Comparison of ENCODE assay signal across 12 mouse cellular contexts in genomic region chr9:20713478-20713987, GRCm38 (mm10). TPM values are rescaled to one million over a fixed set of nuclear protein-coding genes. Genes with fewer than 3 reads are reported as not detected.
DNase-seq lines count a peak whose midpoint lies in the region; ATAC-seq lines count a peak whose summit lies in the region.
"Had no signal": no experiment of that assay in that cellular context is flagged by ENCODE, and none has a peak within 500 bp of the region (broad histone marks: within the 10 kb centered on the region; RNA-seq: fewer than 3 reads in every experiment).

No protein-coding gene starts in this region.

- peaks cover 8% of the 10 kb centered on the region for H3K4me1 ChIP-seq in hindbrain, embryonic 16.5 days (ENCODE audit: control insufficient read depth, insufficient read depth, low read depth, low read length)
- H3K4me1 ChIP-seq: liver, embryonic 13.5 days had no signal

- H3K4me2 ChIP-seq in hindbrain, embryonic 16.5 days (ENCODE audit: low read length): no peak overlapping the region
- H3K4me2 ChIP-seq: liver, embryonic 13.5 days had no signal

- DNase-seq in cerebellum, postnatal 14 days: peak; percentile 35 to 57
- DNase-seq in cerebellum, adult 8-10 months: no peak
- peak; percentile 52 for DNase-seq in right cerebral cortex, adult 18-20 months
- no peak for DNase-seq in right cerebral cortex, postnatal 4 days
- peak; percentile 65 for DNase-seq in retina, embryonic 14.5 days (ENCODE audit: low spot score)
- DNase-seq in lung, postnatal 4 days: no peak
- DNase-seq in thymus, postnatal 0 days (ENCODE audit: low spot score): no peak
- DNase-seq: cerebellum, adult 2 months; liver, embryonic 13.5 days had no signal

- H3K27ac ChIP-seq in hindbrain, embryonic 16.5 days (ENCODE audit: low read depth, low read length): peak overlapping the region; percentile 25
- H3K27ac ChIP-seq: liver, embryonic 13.5 days had no signal

- peak overlapping the region; percentile 12 for H3K9ac ChIP-seq in hindbrain, embryonic 16.5 days (ENCODE audit: low read depth, low read length)
- H3K9ac ChIP-seq: liver, embryonic 13.5 days had no signal

- peaks cover 4% of the 10 kb centered on the region; the same call in 1 of the 2 replicates for H3K36me3 ChIP-seq in hindbrain, embryonic 16.5 days (ENCODE audit: control insufficient read depth, insufficient read depth, low read length)
- H3K36me3 ChIP-seq: G1E; liver, embryonic 13.5 days had no signal

- 12% methylated on average over 10 of the region's 11 CpGs for WGBS in hindbrain, embryonic 16.5 days

- no peaks in the 10 kb centered on the region for H3K9me3 ChIP-seq in hindbrain, embryonic 16.5 days (ENCODE audit: control insufficient read depth, low read length)
- H3K9me3 ChIP-seq: G1E; liver, embryonic 13.5 days had no signal

- H3K4me3 ChIP-seq in hindbrain, embryonic 16.5 days (ENCODE audit: low read length): no peak overlapping the region
- H3K4me3 ChIP-seq: liver, embryonic 13.5 days had no signal

- no peaks in the 10 kb centered on the region for H3K27me3 ChIP-seq in hindbrain, embryonic 16.5 days (replicated peaks; ENCODE audit: control insufficient read depth, insufficient read depth, low read length)
- H3K27me3 ChIP-seq: liver, embryonic 13.5 days had no signal

- peak; percentile 77 for ATAC-seq in hindbrain, embryonic 16.5 days
- ATAC-seq: intestine, embryonic 16.5 days had no signal

RNA-seq across cellular contexts. Expression of gene Olfm2, which starts 32.6 kb away (rescaled TPM):
- polyA plus RNA-seq in hindbrain, embryonic 16.5 days (2015; fragmentation: Nextera tagmentation; extraction: Ambion mirVana): 250 and 269 TPM in 2 replicates
- polyA plus RNA-seq in thymus, postnatal 0 days (2015; fragmentation: Nextera tagmentation; extraction: Ambion mirVana): 0.24 and 0.52 TPM in 2 replicates
- polyA plus RNA-seq: G1E had no signal

Comparison
In these comparisons a context has a peak if more than half of its experiments do, and no peak if none do; other contexts are left out.
1. DNase-seq: peak in cerebellum, postnatal 14 days (2 of 2), right cerebral cortex, adult 18-20 months (single experiment) and retina, embryonic 14.5 days (single experiment); none in cerebellum, adult 8-10 months (single experiment), right cerebral cortex, postnatal 4 days (single experiment), lung, postnatal 4 days (0 of 2) and thymus, postnatal 0 days (single experiment).
2. RNA of gene Olfm2, which starts 32.6 kb away (polyA plus RNA-seq): 250 to 269 TPM in hindbrain, embryonic 16.5 days; 0.24 to 0.52 TPM in thymus, postnatal 0 days; every median in the first group is over 100 times any median in the second.